Mouse (Mus musculus) hematopoietic stem cell, adult 5-6 weeks (primary cell): ENCODE measurements around the gene Cisd3. TPM values are rescaled to one million over a fixed set of nuclear protein-coding genes. Genes with fewer than 3 reads are reported as not detected.
"Not testable (repeated sequence)": the region's sequence is repeated elsewhere in the genome, so short reads cannot be mapped to it uniquely, and the experiment has no call there.

ENCODE experiments used
- ATAC-seq, 2 experiments: fragments of 125-278 bp in 1 of 2; replicated peaks in 1 of 2; 2 replicates each; pipeline ENCODE4 v1.8.0; 2016 to 2017; ENCODE audit warnings: inconsistent platforms in 2 of 2, mild to moderate bottlenecking in 2 of 2, moderate number of reproducible peaks in 2 of 2, low read depth in 1 of 2, moderate TSS enrichment in 1 of 2; ENCODE audit not compliant: low FRiP score in 2 of 2, poor library complexity in 2 of 2, severe bottlenecking in 2 of 2, insufficient read depth in 1 of 2, low TSS enrichment in 1 of 2
- total RNA-seq: library from RNA; stranded (forward); fragments of 172-1452, 232-1000 nt; gene quantifications from 2 replicates; pipeline ENCODE4 v1.2.3, GENCODE M21; 2017

Gene Cisd3
- total RNA-seq, 1 experiment from 2014 or later, result 4.8 TPM

GRCm38 (mm10) chr11:97697891-97698529 lies 12.4 kb downstream of the Cisd3 start:
- ATAC-seq, result no peak

- ATAC-seq, result no peak
Measured at GRCm38 (mm10) chr11:97698741-97699611, 13.3 kb downstream of the Cisd3 start.

GRCm38 (mm10) chr11:97699626-97700002 lies 14.0 kb downstream of the Cisd3 start:
- ATAC-seq, result no peak

- no peak for ATAC-seq
Measured at GRCm38 (mm10) chr11:97700003-97700745, 14.5 kb downstream of the Cisd3 start, which contains the start of gene Pcgf2. Gene Pcgf2, minus strand, starts transcription at chr11:97700497.

GRCm38 (mm10) chr11:97700746-97701580 lies 15.3 kb downstream of the Cisd3 start:
- no peak for ATAC-seq

- ATAC-seq, result no peak
Measured at GRCm38 (mm10) chr11:97701581-97702392, 16.2 kb downstream of the Cisd3 start.

- peak; percentile 25 to 38; a peak in 2 of 4 replicates for ATAC-seq
Measured at GRCm38 (mm10) chr11:97702393-97702745, 16.7 kb downstream of the Cisd3 start.

GRCm38 (mm10) chr11:97703039-97703826 lies 17.6 kb downstream of the Cisd3 start, which contains the start of gene Psmb3:
Gene Psmb3, plus strand, starts transcription at chr11:97703399.
- ATAC-seq, result peak; percentile 88 to 90

GRCm38 (mm10) chr11:97710067-97710466 lies 24.4 kb downstream of the Cisd3 start:
- not testable (repeated sequence) for ATAC-seq

- ATAC-seq, result peak; percentile 63 to 83; a peak in 3 of 4 replicates
Measured at GRCm38 (mm10) chr11:97711200-97711900, 25.7 kb downstream of the Cisd3 start.

GRCm38 (mm10) chr11:97712286-97712685 lies 26.7 kb downstream of the Cisd3 start:
- ATAC-seq, result no peak

- no peak for ATAC-seq
Measured at GRCm38 (mm10) chr11:97713896-97714295, 28.3 kb downstream of the Cisd3 start.

- no peak for ATAC-seq
Measured at GRCm38 (mm10) chr11:97714356-97714755, 28.7 kb downstream of the Cisd3 start.

- ATAC-seq, result no peak
Measured at GRCm38 (mm10) chr11:97714784-97715760, 29.4 kb downstream of the Cisd3 start.
